Mouse (Mus musculus): Measurements from ENCODE around the gene Spata13. TPM values are rescaled to one million over a fixed set of nuclear protein-coding genes. Genes with fewer than 3 reads are reported as not detected.

Gene Spata13
- polyA plus RNA-seq, 1 experiment = 12.7 TPM

DNA sequence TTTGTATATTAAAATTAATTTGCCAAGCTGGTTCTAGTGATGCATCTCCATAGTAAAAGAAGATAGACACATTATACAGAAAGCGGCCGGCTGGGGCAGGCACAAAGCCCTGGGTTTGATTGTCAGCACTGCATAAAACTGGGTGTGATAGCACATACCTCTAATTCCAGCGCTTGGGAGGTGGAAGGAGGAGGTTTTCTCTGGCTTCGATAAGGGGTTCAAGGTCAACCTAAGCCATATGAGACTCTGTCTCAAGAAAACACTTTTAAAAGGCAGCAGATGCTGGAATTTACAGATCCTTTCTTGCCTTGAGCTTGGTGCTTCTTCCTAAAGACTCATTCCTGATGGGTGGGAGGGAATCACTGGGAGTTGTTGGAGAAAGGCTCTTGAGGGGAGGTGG is 130.7 kb downstream of the Spata13 start:
- no peak overlapping the region for H3K4me3 ChIP-seq (ENCODE audit: insufficient read depth, low read length)
- peak overlapping the region; percentile 68 for H3K27ac ChIP-seq (ENCODE audit: insufficient read depth, low read depth, low read length)
- H3K4me1 ChIP-seq (ENCODE audit: control insufficient read depth, insufficient read depth, low read length) = peaks cover 39% of the 10 kb centered on the region
- no peak for TF ChIP-seq CTCF (IDR thresholded peaks at IDR 0.05; ENCODE audit: low read depth, low read length)

DNA sequence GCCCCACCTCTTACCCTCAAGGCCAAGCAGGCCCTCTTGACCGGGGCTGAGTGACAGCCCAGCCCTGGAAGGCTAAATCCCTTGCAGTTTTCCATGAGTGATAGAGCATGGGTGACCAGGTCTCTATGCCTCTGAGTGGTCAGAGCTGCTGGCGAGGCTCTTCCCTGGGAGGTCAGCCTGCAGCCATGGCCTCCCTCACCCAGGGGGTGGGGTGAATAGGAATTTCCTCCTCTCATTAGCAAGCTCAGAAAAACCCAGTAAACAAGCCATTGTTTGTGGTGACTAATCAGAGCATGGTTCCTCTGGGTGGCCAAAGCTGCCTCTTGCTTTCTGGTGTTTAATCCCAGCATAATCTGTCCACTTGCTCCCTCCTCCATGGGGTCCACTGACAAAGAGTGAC is 131.2 kb downstream of the Spata13 start:
- no peak overlapping the region for H3K4me3 ChIP-seq (ENCODE audit: insufficient read depth, low read length)
- no peak for TF ChIP-seq POLR2A (IDR thresholded peaks at IDR 0.05; ENCODE audit: borderline replicate concordance, low read depth, low read length)
- no peak for TF ChIP-seq CTCF (IDR thresholded peaks at IDR 0.05; ENCODE audit: low read depth, low read length)
- peaks cover 39% of the 10 kb centered on the region for H3K4me1 ChIP-seq (ENCODE audit: control insufficient read depth, insufficient read depth, low read length)
- H3K27ac ChIP-seq (ENCODE audit: insufficient read depth, low read depth, low read length) = peak overlapping the region; percentile 68

DNA sequence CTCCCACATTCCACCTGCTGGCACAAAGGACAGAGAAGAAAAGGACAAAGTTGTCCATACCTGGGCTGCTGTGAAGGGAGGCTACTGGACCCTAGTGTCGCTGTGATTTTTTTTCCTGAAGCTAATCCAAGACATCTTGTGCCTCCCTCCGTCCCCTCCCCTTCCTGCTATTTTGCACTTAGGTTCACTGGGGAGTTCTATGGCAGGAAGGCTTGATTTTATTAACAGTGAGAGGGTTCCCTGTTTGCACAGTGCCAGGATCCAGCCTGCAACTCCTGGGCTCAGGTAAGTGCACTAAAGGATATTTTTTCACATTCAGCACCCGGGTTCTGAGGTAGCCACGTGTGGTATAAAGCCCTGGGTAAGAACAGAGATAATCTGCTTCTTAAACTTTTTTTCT is 134.1 kb downstream of the Spata13 start, which contains the start of gene C1qtnf9:
C1qtnf9 (plus strand) TSS at position 251 of the 400 bp plus-strand sequence.
- Histone ChIP-seq H3K4me1 (ENCODE audit: control insufficient read depth, insufficient read depth, low read length) (peaks cover 32% of the 10 kb centered on the region), H3K27ac (ENCODE audit: insufficient read depth, low read depth, low read length) (no peak within 1 kb of the TSS), H3K4me3 (ENCODE audit: insufficient read depth, low read length) (no peak within 1 kb of the TSS)
- no peak for TF ChIP-seq CTCF (IDR thresholded peaks at IDR 0.05; ENCODE audit: low read depth, low read length)
- no peak for TF ChIP-seq POLR2A (IDR thresholded peaks at IDR 0.05; ENCODE audit: borderline replicate concordance, low read depth, low read length)

DNA sequence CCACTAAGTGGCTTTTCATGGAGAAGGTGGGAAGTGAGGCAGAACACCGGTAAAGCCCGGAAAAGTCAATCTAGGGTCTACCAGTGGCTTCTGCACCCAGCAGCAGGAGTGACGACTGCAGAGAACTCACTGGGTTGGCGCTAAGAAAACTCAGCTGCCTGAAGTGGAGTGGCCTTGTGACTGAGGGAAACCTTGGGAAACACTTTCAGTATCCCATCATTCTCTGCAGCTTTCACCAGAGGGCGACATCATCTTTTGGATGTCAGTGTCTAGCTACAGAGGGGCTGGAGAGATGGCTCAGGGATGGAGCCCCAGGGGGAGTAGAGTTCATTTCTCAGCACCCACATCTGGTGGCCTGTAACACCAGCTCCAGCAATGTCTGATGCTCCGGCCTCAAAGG is 135.5 kb downstream of the Spata13 start:
- TF ChIP-seq POLR2A (IDR thresholded peaks at IDR 0.05; ENCODE audit: borderline replicate concordance, low read depth, low read length) (no peak), CTCF (IDR thresholded peaks at IDR 0.05; ENCODE audit: low read depth, low read length) (no peak)
- Histone ChIP-seq H3K4me3 (ENCODE audit: insufficient read depth, low read length) (no peak overlapping the region), H3K27ac (ENCODE audit: insufficient read depth, low read depth, low read length) (no peak overlapping the region), H3K4me1 (ENCODE audit: control insufficient read depth, insufficient read depth, low read length) (peaks cover 22% of the 10 kb centered on the region)

DNA sequence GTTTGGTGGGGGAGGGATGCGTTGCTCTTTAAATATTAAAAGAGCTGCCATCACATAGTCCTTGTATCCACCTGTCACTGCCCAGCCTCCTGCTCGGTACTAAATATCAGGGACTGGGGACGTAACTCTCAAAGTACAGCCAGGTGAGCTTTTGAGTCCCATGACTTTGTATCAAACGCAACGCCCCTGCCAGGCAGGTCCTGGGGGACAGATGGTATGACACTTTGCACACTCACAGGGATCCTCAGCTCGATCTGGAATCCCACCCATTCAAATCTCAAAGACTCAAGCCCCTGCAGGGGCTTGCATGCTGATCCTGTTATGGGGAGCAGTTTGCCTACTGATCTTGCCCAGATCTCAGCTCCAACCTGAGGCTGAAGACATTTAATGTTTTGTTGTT is 136.8 kb downstream of the Spata13 start:
- no peak overlapping the region for H3K27ac ChIP-seq (ENCODE audit: insufficient read depth, low read depth, low read length)
- H3K4me1 ChIP-seq (ENCODE audit: control insufficient read depth, insufficient read depth, low read length) = peaks cover 10% of the 10 kb centered on the region
- no peak overlapping the region for H3K4me3 ChIP-seq (ENCODE audit: insufficient read depth, low read length)
- no peak for TF ChIP-seq POLR2A (IDR thresholded peaks at IDR 0.05; ENCODE audit: borderline replicate concordance, low read depth, low read length)
- no peak for TF ChIP-seq CTCF (IDR thresholded peaks at IDR 0.05; ENCODE audit: low read depth, low read length)

DNA sequence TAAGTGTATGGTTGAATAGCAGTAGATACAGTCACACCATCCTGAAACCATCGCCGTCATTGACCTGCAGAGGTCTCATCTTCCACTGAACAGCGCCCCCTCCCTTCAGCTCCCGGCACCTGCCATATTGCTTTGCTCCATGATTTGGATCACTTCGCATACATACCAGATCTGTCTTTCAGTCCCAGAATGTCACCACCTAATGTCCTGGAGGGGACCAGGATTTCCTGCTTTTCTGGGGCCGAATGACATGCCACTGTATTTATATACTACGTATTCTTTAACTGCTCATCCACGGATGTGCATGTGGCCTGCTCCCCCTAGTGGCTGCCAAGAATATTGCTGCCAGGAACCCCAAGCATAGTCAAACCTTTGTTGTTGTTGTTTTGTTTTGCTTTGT is 137.3 kb downstream of the Spata13 start:
- Histone ChIP-seq H3K4me1 (ENCODE audit: control insufficient read depth, insufficient read depth, low read length) (peaks cover 8% of the 10 kb centered on the region), H3K27ac (ENCODE audit: insufficient read depth, low read depth, low read length) (no peak overlapping the region), H3K4me3 (ENCODE audit: insufficient read depth, low read length) (peak overlapping the region; percentile 58)
- TF ChIP-seq POLR2A (IDR thresholded peaks at IDR 0.05; ENCODE audit: borderline replicate concordance, low read depth, low read length) (no peak), CTCF (IDR thresholded peaks at IDR 0.05; ENCODE audit: low read depth, low read length) (peak; percentile 100)

DNA sequence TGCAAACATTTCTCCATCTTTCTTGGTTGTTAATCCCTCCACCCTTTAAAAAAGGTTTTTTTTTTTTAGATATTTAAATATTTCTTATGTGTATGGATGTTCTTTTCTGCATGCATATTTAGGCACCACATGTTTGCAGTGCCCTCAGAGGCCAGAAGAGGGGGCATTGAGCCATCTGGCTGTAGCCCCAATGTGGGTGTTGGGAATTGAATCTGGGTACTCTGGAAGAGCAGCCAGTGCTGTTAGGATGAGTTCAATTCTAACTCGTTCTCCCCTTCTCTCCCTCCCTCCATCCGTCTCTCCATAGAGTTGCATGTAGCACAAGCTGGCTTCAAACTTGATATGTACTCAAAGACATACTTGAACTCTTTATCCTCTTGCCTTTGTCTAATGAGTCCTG is 139.7 kb downstream of the Spata13 start:
- Histone ChIP-seq H3K27ac (ENCODE audit: insufficient read depth, low read depth, low read length) (no peak overlapping the region), H3K4me1 (ENCODE audit: control insufficient read depth, insufficient read depth, low read length) (peaks cover 22% of the 10 kb centered on the region), H3K4me3 (ENCODE audit: insufficient read depth, low read length) (no peak overlapping the region)
- TF ChIP-seq CTCF (IDR thresholded peaks at IDR 0.05; ENCODE audit: low read depth, low read length) = peak; percentile 25; the same call in 1 of the 2 replicates
- no peak for TF ChIP-seq POLR2A (IDR thresholded peaks at IDR 0.05; ENCODE audit: borderline replicate concordance, low read depth, low read length)

DNA sequence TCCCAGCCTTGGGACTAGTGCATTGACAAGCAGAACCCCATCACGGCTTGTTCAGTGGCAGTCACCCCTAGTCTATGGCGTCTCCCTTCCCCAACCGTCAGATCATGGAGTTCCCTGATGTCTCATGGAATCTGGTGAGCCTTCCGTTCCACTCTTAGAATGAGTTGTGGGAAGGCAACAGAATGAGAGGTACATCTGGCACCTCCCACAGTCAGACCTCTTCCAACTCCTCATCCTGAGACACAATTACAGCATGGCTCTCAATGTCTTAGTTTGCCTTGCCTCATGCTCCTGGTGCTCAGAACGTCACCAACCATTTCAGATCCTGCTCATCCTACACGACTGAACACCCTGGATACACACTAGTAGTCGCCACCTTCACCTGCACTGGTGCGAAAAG is 142.7 kb downstream of the Spata13 start:
- Histone ChIP-seq H3K27ac (ENCODE audit: insufficient read depth, low read depth, low read length) (no peak overlapping the region), H3K4me1 (ENCODE audit: control insufficient read depth, insufficient read depth, low read length) (peaks cover 19% of the 10 kb centered on the region), H3K4me3 (ENCODE audit: insufficient read depth, low read length) (no peak overlapping the region)
- no peak for TF ChIP-seq POLR2A (IDR thresholded peaks at IDR 0.05; ENCODE audit: borderline replicate concordance, low read depth, low read length)
- TF ChIP-seq CTCF (IDR thresholded peaks at IDR 0.05; ENCODE audit: low read depth, low read length) = no peak

DNA sequence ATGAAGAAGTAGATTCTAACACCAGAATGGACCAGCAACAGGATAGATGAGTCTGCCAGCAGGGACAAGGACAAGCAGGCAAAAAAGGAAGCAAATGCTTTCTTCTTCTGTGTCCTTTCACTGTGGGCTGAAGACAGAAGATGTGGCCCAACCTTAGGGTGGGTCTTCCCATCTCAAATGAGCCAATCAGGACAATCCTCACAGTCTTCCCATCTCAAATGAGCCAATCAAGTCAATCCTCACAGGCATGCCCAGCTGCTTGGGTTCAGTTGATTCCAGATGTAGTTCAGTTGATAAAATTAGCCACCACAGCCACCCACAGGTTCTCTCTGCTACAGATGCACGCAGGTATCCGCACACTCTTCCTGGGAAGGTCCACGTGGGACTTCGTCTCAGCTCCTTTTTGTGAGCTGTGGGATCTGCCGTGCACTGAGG is 143.7 kb downstream of the Spata13 start:
- Histone ChIP-seq H3K4me1 (ENCODE audit: control insufficient read depth, insufficient read depth, low read length) (peaks cover 22% of the 10 kb centered on the region), H3K4me3 (ENCODE audit: insufficient read depth, low read length) (no peak overlapping the region), H3K27ac (ENCODE audit: insufficient read depth, low read depth, low read length) (no peak overlapping the region; the same call in 1 of the 2 replicates)
- TF ChIP-seq POLR2A (IDR thresholded peaks at IDR 0.05; ENCODE audit: borderline replicate concordance, low read depth, low read length) (no peak), CTCF (IDR thresholded peaks at IDR 0.05; ENCODE audit: low read depth, low read length) (no peak)

DNA sequence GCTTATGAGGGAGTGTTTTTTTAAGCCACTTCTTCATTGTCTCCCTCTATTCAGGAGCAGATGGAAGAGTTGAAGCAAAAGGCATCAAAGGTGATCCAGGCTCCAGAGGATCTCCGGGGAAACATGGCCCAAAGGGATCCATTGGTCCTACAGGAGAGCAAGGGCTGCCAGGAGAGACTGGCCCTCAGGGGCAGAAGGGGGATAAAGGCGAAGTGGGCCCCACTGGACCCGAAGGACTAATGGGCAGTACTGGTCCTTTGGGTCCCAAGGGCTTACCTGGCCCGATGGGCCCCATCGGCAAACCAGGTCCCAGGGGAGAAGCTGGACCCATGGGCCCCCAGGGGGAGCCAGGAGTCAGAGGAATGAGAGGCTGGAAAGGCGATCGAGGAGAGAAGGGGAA is 145.4 kb downstream of the Spata13 start:
- TF ChIP-seq POLR2A (IDR thresholded peaks at IDR 0.05; ENCODE audit: borderline replicate concordance, low read depth, low read length) = no peak
- Histone ChIP-seq H3K27ac (ENCODE audit: insufficient read depth, low read depth, low read length) (no peak overlapping the region), H3K4me1 (ENCODE audit: control insufficient read depth, insufficient read depth, low read length) (peaks cover 29% of the 10 kb centered on the region), H3K4me3 (ENCODE audit: insufficient read depth, low read length) (no peak overlapping the region)

DNA sequence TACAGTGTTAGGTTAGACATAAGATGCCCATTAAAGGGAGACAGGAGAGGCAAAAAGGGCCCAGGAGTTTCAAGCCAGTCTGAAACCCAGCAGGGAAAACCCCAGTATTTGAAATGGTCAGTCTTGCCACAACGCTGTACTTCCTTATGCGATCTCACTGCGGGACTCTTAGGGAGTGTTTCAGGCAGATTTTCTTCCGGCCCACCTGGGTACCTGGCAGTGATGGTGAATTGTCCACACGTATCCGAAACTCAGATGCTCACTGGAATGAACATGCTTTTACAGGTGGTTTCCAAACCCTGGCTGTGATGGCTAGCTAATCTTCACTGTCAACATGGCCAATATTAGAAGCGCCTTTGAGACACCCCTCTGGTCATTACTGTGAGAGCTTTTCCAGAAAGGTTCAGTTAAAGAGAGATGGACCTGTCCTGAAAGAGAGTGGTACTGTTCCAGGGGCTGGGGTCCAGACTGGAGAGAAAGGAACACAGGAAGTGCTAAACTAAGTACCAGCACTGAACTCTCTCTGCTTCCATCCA is 148.4 kb downstream of the Spata13 start:
- TF ChIP-seq CTCF (IDR thresholded peaks at IDR 0.05; ENCODE audit: low read depth, low read length) (no peak), POLR2A (IDR thresholded peaks at IDR 0.05; ENCODE audit: borderline replicate concordance, low read depth, low read length) (no peak)
- Histone ChIP-seq H3K4me3 (ENCODE audit: insufficient read depth, low read length) (no peak overlapping the region), H3K27ac (ENCODE audit: insufficient read depth, low read depth, low read length) (no peak overlapping the region), H3K4me1 (ENCODE audit: control insufficient read depth, insufficient read depth, low read length) (peaks cover 22% of the 10 kb centered on the region)
